Mouse (Mus musculus): Measurements from ENCODE around the gene Pfn1.

- peak; percentile 79 for TF ChIP-seq CTCF (IDR thresholded peaks at IDR 0.05)
- peak; percentile 90 for TF ChIP-seq POLR2A (IDR thresholded peaks at IDR 0.05; ENCODE audit: insufficient read depth, low read depth, low read length)
- TF ChIP-seq EP300 (IDR thresholded peaks at IDR 0.05; ENCODE audit: insufficient read depth, low read depth, low read length), result no peak
These were observed 33.3 kb upstream of the Pfn1 start, which contains the start of gene Camta2 for GRCm38 (mm10) chr11:70687601-70688199.
